In the genomic region with DNA sequence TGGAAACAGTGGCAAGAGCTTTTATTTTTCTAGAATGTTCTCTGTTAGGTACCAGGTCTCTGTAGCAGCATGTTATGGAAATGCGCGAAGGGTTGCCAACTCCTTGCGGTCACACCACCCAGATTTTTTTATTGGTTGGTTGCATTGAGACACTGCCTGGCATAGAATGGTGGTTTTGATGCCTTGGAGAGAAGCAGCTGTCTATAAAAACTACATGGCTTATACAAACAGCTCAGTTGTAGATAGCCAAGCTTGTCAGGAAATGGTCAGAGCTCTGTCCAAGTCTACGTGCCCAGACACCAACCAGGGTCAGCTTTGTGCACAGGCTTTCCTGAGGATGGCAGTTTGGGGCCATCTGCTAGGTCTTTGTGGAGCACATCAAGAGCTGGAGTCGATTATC, we compare ENCODE assay signal across 15 mouse cellular contexts.
"Had no signal": no experiment of that assay in that cellular context is flagged by ENCODE, and none has a peak within 500 bp of the region (broad histone marks: within the 10 kb centered on the region; RNA-seq: fewer than 3 reads in every experiment).

No protein-coding gene starts in this region.

- DNase-seq: cerebellum, adult 8-10 months; cerebellum, adult 9-10 months; cerebellum, adult 9-11 months; cerebellum, postnatal 14 days; cerebellum, postnatal 25 days; cerebellum, postnatal 36 days; embryo, embryonic 11 days; forebrain, postnatal 0 days; gastrocnemius, adult 2 months; gastrocnemius, postnatal 10 days; gastrocnemius, postnatal 14 days; gastrocnemius, postnatal 25 days; gastrocnemius, postnatal 36 days; heart, adult 11 months; heart, adult 2 months had no signal
